Mouse (Mus musculus): ENCODE results near the gene Rprml. TPM values are rescaled to one million over a fixed set of nuclear protein-coding genes. Genes with fewer than 3 reads are reported as not detected.
"Not testable (repeated sequence)": the region's sequence is repeated elsewhere in the genome, so short reads cannot be mapped to it uniquely, and the experiment has no call there.

Gene Rprml
- polyA plus RNA-seq, 1 experiment = not detected

DNA sequence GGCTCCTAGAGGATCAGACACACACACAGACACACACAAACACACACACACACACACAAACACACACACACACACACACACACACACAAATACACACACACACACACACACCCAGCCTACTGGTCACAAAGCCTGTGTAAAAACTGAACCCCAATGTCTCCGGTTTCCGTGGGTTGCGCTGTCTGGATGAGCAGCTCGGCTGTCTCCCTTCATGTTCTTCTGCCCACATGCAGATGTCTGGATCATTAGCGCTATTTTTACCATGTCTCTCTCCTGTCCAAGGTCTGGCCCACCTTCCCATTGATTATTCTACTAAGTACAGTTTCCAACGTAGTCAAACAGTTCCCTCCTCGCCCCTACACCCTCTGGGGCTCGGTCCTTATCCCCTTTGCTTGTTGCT lies 13.7 kb downstream of the Rprml start:
- Histone ChIP-seq H3ac (ENCODE audit: control insufficient read depth, insufficient read length, low read depth) (no peak overlapping the region), H3K79me3 (ENCODE audit: low read depth) (no peaks in the 10 kb centered on the region), H3K36me3 (ENCODE audit: control insufficient read depth, insufficient read depth) (no peaks in the 10 kb centered on the region), H3K4me3 (ENCODE audit: insufficient read depth, poor library complexity, severe bottlenecking) (no peak overlapping the region), H3K27me3 (ENCODE audit: control insufficient read depth, insufficient read depth, insufficient read length) (peaks cover 56% of the 10 kb centered on the region), H3K79me2 (ENCODE audit: control insufficient read depth, insufficient read depth) (no peaks in the 10 kb centered on the region)
- TF ChIP-seq CEBPB (IDR thresholded peaks at IDR 0.05; ENCODE audit: low read depth) (no peak), CTCF (IDR thresholded peaks at IDR 0.05; ENCODE audit: control insufficient read depth, insufficient read depth, insufficient read length) (no peak), MAX (IDR thresholded peaks at IDR 0.05) (no peak), MYOD1 (IDR thresholded peaks at IDR 0.05; ENCODE audit: control insufficient read depth, insufficient read length, low read depth) (no peak), USF1 (IDR thresholded peaks at IDR 0.05; ENCODE audit: low read depth) (no peak), FOSL1 (IDR thresholded peaks at IDR 0.05; ENCODE audit: insufficient read depth, low read length, poor library complexity, severe bottlenecking) (no peak), MYOG (IDR thresholded peaks at IDR 0.05; ENCODE audit: control insufficient read depth, extremely low read depth, insufficient read length) (no peak)

DNA sequence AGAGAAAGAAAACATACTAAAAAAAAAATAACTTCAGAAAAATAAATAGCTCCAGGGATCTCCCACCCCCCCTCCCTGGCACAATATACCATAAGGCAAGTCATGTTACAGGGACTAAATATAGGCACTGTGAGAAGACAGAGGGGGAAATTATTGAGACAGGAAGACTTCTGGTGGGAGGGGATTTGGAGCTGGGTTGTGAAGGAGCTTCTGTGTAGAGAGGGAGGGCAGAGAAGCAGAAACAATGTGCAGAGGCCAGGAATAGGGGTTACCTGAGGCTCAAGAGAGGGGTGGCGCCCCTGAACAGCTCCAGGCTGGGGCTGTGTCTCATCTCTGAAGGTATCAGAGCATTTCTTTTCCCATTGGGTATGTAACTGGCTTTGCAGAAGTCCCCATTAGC lies 16.3 kb downstream of the Rprml start:
- no peak overlapping the region for H3ac ChIP-seq (ENCODE audit: control insufficient read depth, insufficient read length, low read depth)
- H3K27me3 ChIP-seq (ENCODE audit: control insufficient read depth, insufficient read depth, insufficient read length) = peaks cover 42% of the 10 kb centered on the region
- H3K79me3 ChIP-seq (ENCODE audit: low read depth) = no peaks in the 10 kb centered on the region
- H3K36me3 ChIP-seq (ENCODE audit: control insufficient read depth, insufficient read depth) = no peaks in the 10 kb centered on the region
- no peaks in the 10 kb centered on the region for H3K79me2 ChIP-seq (ENCODE audit: control insufficient read depth, insufficient read depth)
- no peak overlapping the region for H3K4me3 ChIP-seq (ENCODE audit: insufficient read depth, poor library complexity, severe bottlenecking)
- TF ChIP-seq CTCF (IDR thresholded peaks at IDR 0.05; ENCODE audit: control insufficient read depth, insufficient read depth, insufficient read length) (no peak), FOSL1 (IDR thresholded peaks at IDR 0.05; ENCODE audit: insufficient read depth, low read length, poor library complexity, severe bottlenecking) (no peak), MYOD1 (IDR thresholded peaks at IDR 0.05; ENCODE audit: control insufficient read depth, insufficient read length, low read depth) (no peak), CEBPB (IDR thresholded peaks at IDR 0.05; ENCODE audit: low read depth) (no peak), MYOG (IDR thresholded peaks at IDR 0.05; ENCODE audit: control insufficient read depth, extremely low read depth, insufficient read length) (no peak), MAX (IDR thresholded peaks at IDR 0.05) (no peak)

GRCm38 (mm10) chr11:103666181-103666906 lies 17.0 kb downstream of the Rprml start:
- Histone ChIP-seq H3K79me2 (ENCODE audit: control insufficient read depth, insufficient read depth) (no peaks in the 10 kb centered on the region), H3K27me3 (ENCODE audit: control insufficient read depth, insufficient read depth, insufficient read length) (peaks cover 42% of the 10 kb centered on the region)
- TF ChIP-seq MYOG (IDR thresholded peaks at IDR 0.05; ENCODE audit: control insufficient read depth, extremely low read depth, insufficient read length) = no peak
- no peak for TF ChIP-seq MAX (IDR thresholded peaks at IDR 0.05)

GRCm38 (mm10) chr11:103666907-103667426 lies 17.6 kb downstream of the Rprml start:
- Histone ChIP-seq H3K27me3 (ENCODE audit: control insufficient read depth, insufficient read depth, insufficient read length) (peaks cover 37% of the 10 kb centered on the region), H3K79me2 (ENCODE audit: control insufficient read depth, insufficient read depth) (no peaks in the 10 kb centered on the region), H3K79me3 (ENCODE audit: low read depth) (no peaks in the 10 kb centered on the region), H3ac (ENCODE audit: control insufficient read depth, insufficient read length, low read depth) (no peak overlapping the region), H3K36me3 (ENCODE audit: control insufficient read depth, insufficient read depth) (no peaks in the 10 kb centered on the region), H3K4me3 (ENCODE audit: insufficient read depth, poor library complexity, severe bottlenecking) (no peak overlapping the region)
- TF ChIP-seq MAX (IDR thresholded peaks at IDR 0.05) (no peak), FOSL1 (IDR thresholded peaks at IDR 0.05; ENCODE audit: insufficient read depth, low read length, poor library complexity, severe bottlenecking) (no peak), CTCF (IDR thresholded peaks at IDR 0.05; ENCODE audit: control insufficient read depth, insufficient read depth, insufficient read length) (no peak), MYOG (IDR thresholded peaks at IDR 0.05; ENCODE audit: control insufficient read depth, extremely low read depth, insufficient read length) (no peak), CEBPB (IDR thresholded peaks at IDR 0.05; ENCODE audit: low read depth) (no peak), MYOD1 (IDR thresholded peaks at IDR 0.05; ENCODE audit: control insufficient read depth, insufficient read length, low read depth) (no peak), USF1 (IDR thresholded peaks at IDR 0.05; ENCODE audit: low read depth) (no peak)

More at GRCm38 (mm10) chr11:103666181-103666906, 17.0 kb downstream of the Rprml start:
- Histone ChIP-seq H3K79me3 (ENCODE audit: low read depth) (no peaks in the 10 kb centered on the region), H3ac (ENCODE audit: control insufficient read depth, insufficient read length, low read depth) (no peak overlapping the region), H3K36me3 (ENCODE audit: control insufficient read depth, insufficient read depth) (no peaks in the 10 kb centered on the region), H3K4me3 (ENCODE audit: insufficient read depth, poor library complexity, severe bottlenecking) (no peak overlapping the region)

DNA sequence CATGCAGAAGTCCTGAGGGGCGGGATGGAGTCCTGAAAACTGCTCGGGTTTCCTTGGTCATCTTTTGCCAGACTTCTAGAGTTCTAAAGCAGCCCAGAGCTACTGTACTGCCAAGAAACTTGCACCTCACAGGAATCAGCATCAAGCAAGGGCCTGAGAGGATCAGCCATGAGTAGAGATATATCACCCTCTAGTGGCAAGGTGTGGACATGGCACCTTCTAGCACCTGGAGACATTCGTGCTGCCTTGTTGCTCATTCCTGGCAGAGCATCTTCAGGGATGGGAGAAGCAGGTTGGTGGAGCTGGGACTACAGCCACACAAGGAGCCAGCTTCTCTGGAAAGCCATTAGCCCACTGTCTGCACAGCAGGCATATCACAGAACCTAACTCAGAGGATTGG lies 26.2 kb downstream of the Rprml start:
- Histone ChIP-seq H3K79me3 (ENCODE audit: low read depth) (no peaks in the 10 kb centered on the region), H3K27me3 (ENCODE audit: control insufficient read depth, insufficient read depth, insufficient read length) (no peaks in the 10 kb centered on the region), H3K79me2 (ENCODE audit: control insufficient read depth, insufficient read depth) (no peaks in the 10 kb centered on the region), H3ac (ENCODE audit: control insufficient read depth, insufficient read length, low read depth) (no peak overlapping the region), H3K36me3 (ENCODE audit: control insufficient read depth, insufficient read depth) (peaks cover 48% of the 10 kb centered on the region), H3K4me3 (ENCODE audit: insufficient read depth, poor library complexity, severe bottlenecking) (no peak overlapping the region)
- TF ChIP-seq MAX (IDR thresholded peaks at IDR 0.05) = no peak
- TF ChIP-seq CTCF (IDR thresholded peaks at IDR 0.05; ENCODE audit: control insufficient read depth, insufficient read depth, insufficient read length) = peak; percentile 47
- no peak for TF ChIP-seq MYOD1 (IDR thresholded peaks at IDR 0.05; ENCODE audit: control insufficient read depth, insufficient read length, low read depth)
- TF ChIP-seq FOSL1 (IDR thresholded peaks at IDR 0.05; ENCODE audit: insufficient read depth, low read length, poor library complexity, severe bottlenecking) = no peak

DNA sequence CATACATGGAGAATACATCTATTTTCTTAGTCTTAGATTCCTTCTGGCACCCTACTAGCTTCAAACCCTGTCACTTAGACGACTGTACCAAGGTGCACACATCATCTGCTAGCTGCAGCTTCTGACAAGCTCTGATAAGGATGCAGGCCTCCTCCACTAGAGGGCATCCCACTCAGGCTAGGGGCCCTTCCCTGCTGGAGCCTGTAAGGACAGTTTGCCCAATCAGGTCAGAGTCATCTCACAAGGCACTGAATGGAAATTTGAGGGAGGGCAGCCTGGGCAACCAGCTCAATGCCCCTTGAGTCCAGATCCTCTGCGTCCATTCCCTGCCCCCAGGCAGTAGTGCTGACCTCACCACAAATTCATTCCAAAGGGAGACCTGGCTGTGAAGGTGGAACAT lies 27.7 kb downstream of the Rprml start:
- H3K36me3 ChIP-seq (ENCODE audit: control insufficient read depth, insufficient read depth) = peaks cover 62% of the 10 kb centered on the region
- not testable (repeated sequence) for H3K27me3 ChIP-seq (ENCODE audit: control insufficient read depth, insufficient read depth, insufficient read length); H3K79me2 ChIP-seq (ENCODE audit: control insufficient read depth, insufficient read depth); H3K79me3 ChIP-seq (ENCODE audit: low read depth); H3K4me3 ChIP-seq (ENCODE audit: insufficient read depth, poor library complexity, severe bottlenecking); H3ac ChIP-seq (ENCODE audit: control insufficient read depth, insufficient read length, low read depth)
- peak; percentile 38 for TF ChIP-seq CTCF (IDR thresholded peaks at IDR 0.05; ENCODE audit: control insufficient read depth, insufficient read depth, insufficient read length)

Data from C2C12 (cell line).